Mouse (Mus musculus) right cerebral cortex, adult 2 months (tissue): ENCODE data around the gene Atad3a.
"Not testable (repeated sequence)": the region's sequence is repeated elsewhere in the genome, so short reads cannot be mapped to it uniquely, and the experiment has no call there.

Source experiments
- DNase-seq, 2 experiments: peaks; one replicate each; pipeline ENCODE4 v3.0.0; 2021 to 2022; ENCODE audit warnings: low spot score in 2 of 2

The Atad3a gene

GRCm38 (mm10) chr4:155760613-155761355 is at the start of gene Atad3a:
Gene Atad3a, minus strand, starts transcription at chr4:155761093.
- peak; percentile 99 for DNase-seq

DNA sequence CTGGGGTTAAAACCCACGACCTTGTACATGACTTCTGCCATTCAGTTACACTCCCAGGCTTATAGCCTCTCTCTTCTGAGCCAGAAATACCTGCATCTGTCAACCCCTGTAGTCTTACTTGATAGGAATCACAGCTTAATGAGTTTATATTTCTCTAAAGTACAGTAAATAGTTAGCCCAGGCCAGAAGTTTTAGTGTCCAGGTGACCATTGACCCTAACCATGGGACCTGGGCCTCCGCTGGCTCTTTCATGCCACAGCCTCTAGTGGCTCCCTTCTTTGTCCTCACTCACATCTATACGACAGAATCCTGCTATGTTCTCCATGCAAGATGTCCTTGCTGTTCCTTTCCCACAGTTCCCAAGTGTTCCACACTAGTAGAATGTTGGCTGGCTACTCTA is 46.9 kb upstream of the Atad3a start:
- DNase-seq, result no peak

- peak; percentile 95 to 97 for DNase-seq
Observed at GRCm38 (mm10) chr4:155803340-155804041, 42.6 kb upstream of the Atad3a start.

DNA sequence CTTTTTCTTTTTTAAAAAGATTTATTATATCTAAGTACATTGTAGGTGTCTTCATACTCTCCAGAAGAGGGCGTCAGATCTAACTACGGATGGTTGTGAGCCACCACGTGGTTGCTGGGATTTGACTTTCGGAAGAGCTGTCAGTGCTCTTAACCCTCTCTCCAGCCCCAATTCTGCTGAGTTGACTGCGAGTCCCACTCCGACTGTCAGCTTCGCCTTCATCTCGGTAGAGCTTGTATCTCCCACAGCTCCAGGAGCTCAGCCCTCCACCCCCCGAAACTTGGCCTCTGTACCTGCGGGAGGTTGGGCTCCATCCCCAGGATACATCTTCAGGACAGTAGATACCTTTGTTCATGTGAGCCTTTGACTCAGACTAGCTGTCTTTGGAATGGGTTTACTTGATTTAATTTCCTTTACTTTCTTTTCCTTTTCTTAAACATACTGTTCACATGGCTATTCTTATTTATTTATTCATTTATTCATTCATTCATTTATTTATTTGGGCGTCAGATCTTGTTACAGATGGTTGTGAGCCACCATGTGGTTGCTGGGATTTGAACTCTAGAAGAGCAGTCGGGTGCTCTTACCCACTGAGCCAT is 41.9 kb upstream of the Atad3a start, which contains the start of gene Mrpl20:
TSS of gene Mrpl20 (plus strand) at position 138 of the 599 bp plus-strand sequence.
- DNase-seq, result no peak

DNA sequence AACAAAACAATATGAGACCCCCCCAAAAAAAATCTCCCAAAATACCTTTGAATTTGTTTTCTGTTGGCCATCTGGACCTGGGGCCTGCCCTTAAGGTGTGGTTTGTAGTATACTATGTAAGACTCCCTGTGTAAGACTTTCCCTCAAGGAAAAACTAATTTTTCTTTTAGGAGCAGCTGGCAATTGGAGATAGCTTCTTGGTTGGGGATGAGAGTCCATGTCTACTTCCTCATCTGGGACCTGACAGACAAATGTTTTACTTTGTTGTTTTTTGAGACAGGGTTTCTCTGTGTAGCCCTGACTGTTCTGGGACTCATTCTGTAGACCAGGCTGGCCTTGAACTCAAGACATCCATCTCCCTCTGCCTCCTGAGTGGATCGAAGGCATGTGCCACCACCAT is 41.2 kb upstream of the Atad3a start:
- no peak for DNase-seq

GRCm38 (mm10) chr4:155793730-155794129 is 32.8 kb upstream of the Atad3a start:
- no peak for DNase-seq

DNA sequence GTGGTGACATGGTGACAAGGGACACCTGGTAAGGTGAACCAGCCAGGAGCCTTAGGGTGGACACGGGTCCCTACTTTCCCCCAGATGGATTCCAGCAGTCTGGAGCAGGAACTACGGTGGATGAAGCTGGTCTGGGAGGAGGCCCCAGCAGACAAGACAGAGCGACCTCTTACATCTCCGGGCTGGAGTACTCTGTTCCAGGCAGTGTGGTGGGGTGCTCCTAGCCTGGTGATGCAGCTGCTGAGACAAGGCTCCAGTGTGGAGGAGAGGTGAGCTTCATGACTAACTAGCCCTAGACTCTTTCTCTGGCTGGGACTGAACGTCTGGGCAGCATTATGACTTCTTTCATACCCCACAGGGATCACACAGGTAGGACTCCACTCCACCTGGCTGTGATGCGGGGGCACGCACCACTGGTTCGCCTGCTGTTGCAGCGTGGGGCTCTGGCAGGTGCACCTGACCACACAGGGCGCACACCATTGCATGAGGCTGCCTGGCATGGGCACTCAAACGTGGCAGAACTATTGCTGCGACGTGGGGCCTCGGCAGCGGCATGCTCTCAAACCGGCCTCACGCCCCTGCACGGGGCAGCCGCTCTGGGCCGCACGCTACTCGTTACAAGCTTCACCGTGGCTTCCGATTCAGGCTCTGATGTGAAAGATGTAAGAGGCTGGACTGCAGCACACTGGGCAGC is 30.5 kb upstream of the Atad3a start:
- DNase-seq, result no peak

DNA sequence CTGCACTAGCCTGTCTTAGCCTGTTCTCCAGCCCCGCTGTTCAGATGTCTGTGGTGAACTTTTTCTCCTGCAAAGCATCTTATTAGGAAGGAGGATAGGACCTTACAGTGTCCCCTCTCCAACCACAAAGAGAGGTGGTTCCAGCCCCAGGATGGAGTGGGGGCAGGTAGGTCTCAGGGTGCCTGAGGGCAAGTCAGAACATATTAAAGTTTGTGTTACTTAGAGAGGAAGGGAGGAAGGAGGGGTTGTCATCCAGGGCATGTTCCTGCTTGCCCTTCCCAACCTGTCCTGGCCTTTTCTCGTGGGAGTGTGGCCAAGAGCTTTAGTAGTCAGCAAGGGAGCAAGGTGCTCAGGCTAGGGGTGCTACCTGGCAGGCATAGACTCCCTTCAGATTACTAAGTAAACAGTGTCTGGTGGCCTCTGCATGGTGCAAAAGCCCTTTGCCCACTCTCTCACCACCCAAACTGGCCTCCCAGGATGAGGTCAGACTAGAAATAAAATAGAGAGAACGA is 29.8 kb upstream of the Atad3a start:
- no peak for DNase-seq

GRCm38 (mm10) chr4:155790021-155790489 is 29.2 kb upstream of the Atad3a start, which contains the start of gene Ankrd65:
Gene Ankrd65, plus strand, starts transcription at chr4:155790439.
- no peak for DNase-seq

- DNase-seq, result not testable (repeated sequence)
Observed at GRCm38 (mm10) chr4:155788833-155789232, 27.9 kb upstream of the Atad3a start.

- DNase-seq, result no peak
Observed at GRCm38 (mm10) chr4:155788300-155788699, 27.4 kb upstream of the Atad3a start.

DNA sequence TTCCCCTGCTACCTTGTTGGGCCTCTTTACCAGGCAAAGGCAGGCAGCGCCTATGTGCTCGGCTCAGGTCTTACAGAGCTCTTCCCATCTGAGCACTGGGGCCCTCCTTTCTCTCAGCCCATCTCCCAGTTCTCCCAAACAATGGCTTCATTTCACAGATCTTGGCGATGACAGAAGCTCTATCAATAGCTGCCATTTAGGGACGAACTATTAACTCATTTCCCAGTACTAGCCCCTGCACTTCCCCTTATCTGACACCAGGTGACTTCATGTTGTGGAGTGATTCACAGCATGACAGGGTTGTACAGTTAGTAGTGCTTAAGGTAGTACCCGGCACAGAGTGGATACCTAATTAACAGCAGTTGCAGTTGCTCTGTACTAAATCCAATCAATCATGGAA is 24.9 kb upstream of the Atad3a start, which contains the start of gene Tmem88b:
TSS of gene Tmem88b (minus strand) at position 56 of the 400 bp plus-strand sequence.
- DNase-seq, result no peak

DNA sequence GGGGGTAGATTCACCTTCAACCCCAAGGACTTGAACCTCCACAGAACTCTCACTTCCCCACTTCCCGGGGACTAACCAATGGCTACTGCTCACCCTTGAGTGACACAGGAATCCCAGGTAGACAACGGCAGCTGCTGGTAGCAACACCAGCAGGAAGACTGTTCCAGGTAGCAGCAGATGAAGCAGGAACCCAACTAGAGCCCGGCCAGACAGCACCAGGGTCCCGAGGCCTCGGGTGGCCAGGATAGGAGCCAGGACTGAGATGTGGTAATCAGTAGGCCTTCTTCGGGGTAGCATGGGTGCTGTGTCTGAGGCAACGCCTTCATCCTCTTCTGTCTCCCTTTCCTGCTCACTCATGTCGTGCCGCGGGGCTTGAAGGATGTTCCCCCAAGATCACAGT is 24.4 kb upstream of the Atad3a start:
- no peak for DNase-seq

- peak; percentile 76 to 85 for DNase-seq
Observed at GRCm38 (mm10) chr4:155784081-155784701, 23.3 kb upstream of the Atad3a start.

GRCm38 (mm10) chr4:155783486-155784080 is 22.7 kb upstream of the Atad3a start:
- DNase-seq, result no peak

GRCm38 (mm10) chr4:155780895-155781294 is 20.0 kb upstream of the Atad3a start:
- no peak for DNase-seq

- DNase-seq, result no peak
Observed at GRCm38 (mm10) chr4:155779498-155779897, 18.6 kb upstream of the Atad3a start.

DNA sequence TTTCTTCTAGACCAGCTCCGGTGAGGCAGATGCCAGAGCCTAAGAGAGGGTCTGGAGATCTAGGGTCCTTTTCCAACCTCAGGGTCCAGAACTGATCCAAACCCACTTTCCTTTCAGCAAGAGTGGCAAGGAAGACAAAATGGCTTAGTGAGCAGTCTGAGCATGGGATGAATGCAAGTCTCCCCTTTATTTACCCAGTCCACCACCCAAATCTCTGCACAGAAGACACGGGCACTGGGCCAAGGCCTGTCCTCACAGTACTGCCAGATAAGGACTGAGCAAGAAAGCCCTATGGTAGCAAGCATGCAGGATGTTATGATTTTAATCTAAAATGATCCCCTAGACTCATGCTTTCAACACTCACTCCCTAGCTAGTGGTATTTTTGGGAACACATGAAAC is 16.9 kb upstream of the Atad3a start:
- DNase-seq, result no peak

- DNase-seq, result peak; percentile 58 to 62
Observed at GRCm38 (mm10) chr4:155776704-155777335, 15.9 kb upstream of the Atad3a start.

GRCm38 (mm10) chr4:155775855-155776254 is 15.0 kb upstream of the Atad3a start:
- DNase-seq, result no peak
